Mouse (Mus musculus): Measurements from ENCODE around the gene Nav3. TPM values are rescaled to one million over a fixed set of nuclear protein-coding genes. Genes with fewer than 3 reads are reported as not detected.

Nav3 gene
- polyA plus RNA-seq, 1 experiment from 2014 or later, result 27.7 TPM

- no peak for ATAC-seq (ENCODE audit: low FRiP score)
- over 99% methylated on average over 3 of the region's 3 CpGs for WGBS
- Histone ChIP-seq H3K27me3 (ENCODE audit: control insufficient read depth, insufficient read depth, low read length) (no peaks in the 10 kb centered on the region), H3K9ac (no peak overlapping the region), H3K36me3 (replicated peaks; ENCODE audit: control insufficient read depth, insufficient read depth) (no peaks in the 10 kb centered on the region), H3K27ac (no peak overlapping the region), H3K9me3 (ENCODE audit: control insufficient read depth, low read length) (no peaks in the 10 kb centered on the region), H3K4me3 (replicated peaks; ENCODE audit: low read length) (no peak overlapping the region), H3K4me1 (replicated peaks; ENCODE audit: control insufficient read depth, insufficient read depth, low read length) (0 out of 2 replicates have a peak, but pooled peaks cover 4% of the 10 kb centered on the region), H3K4me2 (replicated peaks) (no peak overlapping the region)
- DNase-seq (ENCODE audit: low spot score), result no peak
Measured at GRCm38 (mm10) chr10:109643598-109643997, 812.4 kb downstream of the Nav3 start.

- H3K4me3 ChIP-seq (replicated peaks; ENCODE audit: low read length), result no peak overlapping the region
- H3K4me1 ChIP-seq (replicated peaks; ENCODE audit: control insufficient read depth, insufficient read depth, low read length), result peaks cover 9% of the 10 kb centered on the region
- DNase-seq (ENCODE audit: low spot score) (no peak), ATAC-seq (ENCODE audit: low FRiP score) (no peak)
- no peak overlapping the region for H3K4me2 ChIP-seq (replicated peaks)
- H3K27ac ChIP-seq, result no peak overlapping the region
- 57% methylated on average over 7 of the region's 7 CpGs for WGBS
- no peak overlapping the region for H3K9ac ChIP-seq
- H3K9me3 ChIP-seq (ENCODE audit: control insufficient read depth, low read length), result no peaks in the 10 kb centered on the region
- H3K27me3 ChIP-seq (ENCODE audit: control insufficient read depth, insufficient read depth, low read length), result no peaks in the 10 kb centered on the region
- no peaks in the 10 kb centered on the region for H3K36me3 ChIP-seq (replicated peaks; ENCODE audit: control insufficient read depth, insufficient read depth)
Measured at GRCm38 (mm10) chr10:109641806-109642205, 814.2 kb downstream of the Nav3 start.

GRCm38 (mm10) chr10:109637702-109638101 is 818.3 kb downstream of the Nav3 start:
- 61% methylated on average over 16 of the region's 16 CpGs for WGBS
- Histone ChIP-seq H3K27ac (no peak overlapping the region), H3K27me3 (ENCODE audit: control insufficient read depth, insufficient read depth, low read length) (no peaks in the 10 kb centered on the region), H3K36me3 (replicated peaks; ENCODE audit: control insufficient read depth, insufficient read depth) (no peaks in the 10 kb centered on the region), H3K4me2 (replicated peaks) (no peak overlapping the region), H3K9ac (no peak overlapping the region), H3K4me3 (replicated peaks; ENCODE audit: low read length) (no peak overlapping the region), H3K9me3 (ENCODE audit: control insufficient read depth, low read length) (no peaks in the 10 kb centered on the region), H3K4me1 (replicated peaks; ENCODE audit: control insufficient read depth, insufficient read depth, low read length) (peaks cover 9% of the 10 kb centered on the region)
- DNase-seq (ENCODE audit: low spot score) (no peak), ATAC-seq (ENCODE audit: low FRiP score) (no peak)
